Mouse (Mus musculus): Measurements from ENCODE around the gene Lpp.

GRCm38 (mm10) chr16:25010980-25011877 is 617.9 kb downstream of the Lpp start:
- TF ChIP-seq POLR2A (IDR thresholded peaks at IDR 0.05; ENCODE audit: insufficient read depth, low read depth, low read length) (no peak), CTCF (IDR thresholded peaks at IDR 0.05) (no peak), EP300 (IDR thresholded peaks at IDR 0.05; ENCODE audit: insufficient read depth, low read depth, low read length) (no peak)
